Mouse (Mus musculus) kidney, postnatal 0 days (tissue): ENCODE results near the gene Pycr1. TPM values are rescaled to one million over a fixed set of nuclear protein-coding genes. Genes with fewer than 3 reads are reported as not detected.

Source experiments
- ATAC-seq: fragments of 200-750 bp; cut with Nextera tagmentation; replicated peaks from 2 replicates; pipeline ENCODE4 v1.8.0; 2017; ENCODE audit warnings: low read depth, moderate number of reproducible peaks, moderate TSS enrichment, moderate library complexity; ENCODE audit not compliant: low FRiP score
- DNase-seq: peaks from one replicate; pipeline ENCODE4 v3.0.0-alpha.2; 2016; ENCODE audit warnings: low spot score
- H3K27ac ChIP-seq: fragments of 300-500 bp; sonication (generic); 2 replicates; pipeline ENCODE4 v1.5.1; 2014; ENCODE audit warnings: mild to moderate bottlenecking
- H3K27me3 ChIP-seq: fragments of 300-500 bp; sonication (generic); 2 replicates; pipeline ENCODE4 v1.6.1; 2014; ENCODE audit warnings: low read length, mixed read lengths; ENCODE audit not compliant: insufficient read depth
- H3K36me3 ChIP-seq: fragments of 300-500 bp; sonication (generic); 2 replicates; pipeline ENCODE4 v1.6.1; 2014; ENCODE audit warnings: low read length, mixed read lengths; ENCODE audit not compliant: insufficient read depth
- H3K4me1 ChIP-seq: fragments of 300-500 bp; sonication (generic); replicated peaks from 2 replicates; pipeline ENCODE4 v1.6.1; 2014; ENCODE audit warnings: antibody characterized with exemption, low read length, mixed read lengths; ENCODE audit not compliant: insufficient read depth
- H3K4me2 ChIP-seq: fragments of 300-500 bp; sonication (generic); 2 replicates; pipeline ENCODE4 v1.6.1; 2014; ENCODE audit warnings: mild to moderate bottlenecking, low read length, moderate library complexity, mixed read lengths
- H3K4me3 ChIP-seq: fragments of 300-500 bp; sonication (generic); replicated peaks from 2 replicates; pipeline ENCODE4 v1.5.1; 2014; ENCODE audit warnings: low read depth, low read length
- H3K9ac ChIP-seq: fragments of 300-500 bp; sonication (generic); 2 replicates; pipeline ENCODE4 v1.6.1; 2014; ENCODE audit warnings: low read depth, low read length
- H3K9me3 ChIP-seq: fragments of 300-500 bp; sonication (generic); replicated peaks from 2 replicates; pipeline ENCODE4 v1.6.1; 2016; ENCODE audit warnings: low read length, inconsistent platforms, mixed read lengths
- CTCF ChIP-seq: IDR thresholded peaks from 2 replicates; pipeline ENCODE4 v1.5.1; 2016; ENCODE audit warnings: antibody characterized with exemption, low read depth, mild to moderate bottlenecking, moderate library complexity
- WGBS: fragments of 180-500 bp; shearing (Covaris S2); extraction: QIAGEN DNeasy Blood & Tissue Kit; methylation state at CpG from one replicate; pipeline ENCODE4 v1.1.7; 2014; 5-methylcytosine and 5-hydroxymethylcytosine counted together
- polyA plus RNA-seq: library from polyadenylated mRNA; unstranded; fragments of >200 nt; fragmentation: Nextera tagmentation; extraction: Ambion mirVana; gene quantifications from 2 replicates; pipeline ENCODE4 v1.2.1, GENCODE M21; 2015

Pycr1 gene
- polyA plus RNA-seq, 1 experiment from 2014 or later, result 12.2 TPM

DNA sequence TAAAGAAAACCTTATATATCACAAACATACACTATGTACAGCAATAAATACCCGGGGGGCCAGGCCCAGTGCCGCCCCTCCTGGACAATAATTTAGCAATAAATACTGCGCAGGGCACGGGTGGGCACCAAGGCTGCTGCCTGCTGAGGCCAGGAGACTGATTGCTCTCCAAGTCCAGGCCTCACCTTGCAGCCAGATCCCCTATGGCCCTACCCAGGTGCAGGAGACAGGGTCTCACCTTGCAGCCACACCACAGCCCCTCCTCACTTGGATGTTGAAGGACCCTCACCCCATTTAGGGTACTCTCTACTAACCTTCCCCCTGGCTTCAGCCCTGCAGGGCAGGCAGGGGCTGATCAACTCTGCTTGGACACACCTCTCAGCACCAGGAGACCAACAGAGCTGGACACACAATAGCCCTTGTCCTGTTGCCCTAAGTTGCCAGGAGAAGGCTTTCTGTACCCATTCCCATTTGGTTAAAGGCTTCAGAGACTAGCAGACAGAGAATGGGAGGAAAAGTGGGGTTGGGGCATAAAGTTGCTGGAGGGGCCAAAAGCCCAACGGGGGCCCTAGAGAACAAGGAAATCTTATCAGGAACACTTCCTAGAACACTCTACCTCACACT, 18.3 kb downstream of the Pycr1 start, which contains the start of gene Sirt7:
Gene Sirt7 (minus strand): TSS at position 89 of the 624 bp plus-strand sequence.
- peak within 1 kb of the TSS; percentile 91 for H3K4me3 ChIP-seq
- TF ChIP-seq CTCF, result no peak
- peaks cover 14% of the 10 kb centered on the region for H3K4me1 ChIP-seq
- no peaks in the 10 kb centered on the region for H3K27me3 ChIP-seq
- DNase-seq, result no peak
- WGBS, result 16% methylated on average over 5 of the region's 5 CpGs
- peak within 1 kb of the TSS; percentile 86 for H3K9ac ChIP-seq
- H3K27ac ChIP-seq, result peak within 1 kb of the TSS; percentile 95
- no peaks in the 10 kb centered on the region for H3K9me3 ChIP-seq
- H3K36me3 ChIP-seq, result peaks cover 22% of the 10 kb centered on the region
- peak; percentile 18; the same call in 1 of the 2 replicates for ATAC-seq
- H3K4me2 ChIP-seq, result peak within 1 kb of the TSS; percentile 75

- peak overlapping the region; percentile 75 for H3K4me2 ChIP-seq
- ATAC-seq (peak; percentile 62), DNase-seq (peak; percentile 96)
- H3K36me3 ChIP-seq, result peaks cover 28% of the 10 kb centered on the region
- no peaks in the 10 kb centered on the region for H3K27me3 ChIP-seq
- H3K9me3 ChIP-seq, result no peaks in the 10 kb centered on the region
- peak overlapping the region; percentile 91 for H3K4me3 ChIP-seq
- no peak for TF ChIP-seq CTCF
- peak overlapping the region; percentile 86 for H3K9ac ChIP-seq
- H3K27ac ChIP-seq, result peak overlapping the region; percentile 95
- H3K4me1 ChIP-seq, result peaks cover 8% of the 10 kb centered on the region
- under 1% methylated on average over 53 of the region's 53 CpGs for WGBS
These were observed 18.9 kb downstream of the Pycr1 start for GRCm38 (mm10) chr11:120624680-120625111.

DNA sequence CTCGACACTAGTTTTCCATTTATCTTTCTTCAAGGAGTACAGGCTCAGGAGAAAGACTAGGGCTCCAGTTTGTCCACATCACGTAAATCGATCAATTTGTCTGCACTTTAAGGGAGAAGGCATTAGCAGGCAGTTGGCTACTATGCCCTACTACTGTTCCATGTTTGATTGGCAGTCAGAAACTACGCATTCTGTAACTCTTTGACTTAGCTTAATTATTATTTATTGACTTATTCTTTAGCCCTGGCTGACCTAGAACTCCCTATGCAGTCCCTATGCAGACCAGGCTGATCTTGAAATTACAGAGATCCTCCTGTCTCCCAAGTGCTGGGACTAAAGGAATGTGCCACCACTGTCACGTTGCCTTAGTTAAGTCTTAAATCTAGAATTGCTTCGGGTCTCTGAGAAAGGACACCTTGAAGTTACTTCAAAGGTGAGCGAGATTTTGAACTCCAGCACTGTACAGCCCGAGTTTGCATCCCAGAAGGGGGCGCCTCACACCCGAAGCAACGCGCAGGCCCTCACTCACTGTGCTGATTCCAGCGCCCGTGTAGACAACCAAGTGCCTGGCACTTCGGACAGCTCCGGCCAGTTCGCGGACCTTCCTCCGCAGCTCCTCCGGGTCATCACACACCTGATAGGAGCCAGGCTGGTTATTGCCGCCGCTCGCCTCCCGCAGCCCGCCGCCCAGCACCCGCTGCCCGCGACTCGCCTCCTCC, 19.4 kb downstream of the Pycr1 start:
- Histone ChIP-seq H3K4me3 (peak overlapping the region; percentile 91), H3K36me3 (peaks cover 28% of the 10 kb centered on the region), H3K9ac (peak overlapping the region; percentile 86), H3K9me3 (no peaks in the 10 kb centered on the region), H3K4me1 (peaks cover 5% of the 10 kb centered on the region; the same call in 1 of the 2 replicates), H3K27me3 (no peaks in the 10 kb centered on the region), H3K4me2 (peak overlapping the region; percentile 75), H3K27ac (peak overlapping the region; percentile 95)
- peak; percentile 73 for TF ChIP-seq CTCF
- 12% methylated on average over 30 of the region's 30 CpGs for WGBS
- ATAC-seq, result peak; percentile 64
- peak; percentile 81 for DNase-seq

DNA sequence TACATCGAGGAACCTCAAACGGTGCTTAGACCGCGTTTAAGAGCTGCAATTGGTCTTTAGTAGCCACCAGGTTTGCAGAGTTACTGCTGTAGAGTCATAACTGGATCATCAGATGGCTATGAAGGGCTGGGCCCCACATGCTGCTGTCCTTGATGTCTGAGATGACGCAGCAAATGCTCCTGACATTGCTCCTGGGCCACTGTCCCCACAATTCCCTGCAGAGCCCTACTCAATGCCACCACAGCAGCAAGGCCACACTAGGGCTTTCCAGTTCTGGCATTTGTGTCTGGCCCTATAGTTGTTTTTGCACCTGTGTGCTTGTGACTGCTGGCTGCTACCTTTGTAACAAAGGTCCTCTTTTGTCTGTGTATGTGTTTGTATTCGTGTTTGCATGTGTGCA, 20.8 kb downstream of the Pycr1 start:
- H3K9me3 ChIP-seq, result no peaks in the 10 kb centered on the region
- no peak overlapping the region for H3K4me2 ChIP-seq
- DNase-seq, result no peak
- no peak overlapping the region for H3K4me3 ChIP-seq
- no peak for TF ChIP-seq CTCF
- ATAC-seq, result no peak
- no peak overlapping the region for H3K9ac ChIP-seq
- no peaks in the 10 kb centered on the region for H3K27me3 ChIP-seq
- 96% methylated on average over 6 of the region's 6 CpGs for WGBS
- peaks cover 22% of the 10 kb centered on the region for H3K36me3 ChIP-seq
- H3K27ac ChIP-seq, result no peak overlapping the region
- H3K4me1 ChIP-seq, result peaks cover 5% of the 10 kb centered on the region; the same call in 1 of the 2 replicates

- H3K9me3 ChIP-seq, result no peaks in the 10 kb centered on the region
- 92% methylated on average over 14 of the region's 14 CpGs for WGBS
- ATAC-seq, result no peak
These were observed 23.4 kb downstream of the Pycr1 start for GRCm38 (mm10) chr11:120620195-120620594.

DNA sequence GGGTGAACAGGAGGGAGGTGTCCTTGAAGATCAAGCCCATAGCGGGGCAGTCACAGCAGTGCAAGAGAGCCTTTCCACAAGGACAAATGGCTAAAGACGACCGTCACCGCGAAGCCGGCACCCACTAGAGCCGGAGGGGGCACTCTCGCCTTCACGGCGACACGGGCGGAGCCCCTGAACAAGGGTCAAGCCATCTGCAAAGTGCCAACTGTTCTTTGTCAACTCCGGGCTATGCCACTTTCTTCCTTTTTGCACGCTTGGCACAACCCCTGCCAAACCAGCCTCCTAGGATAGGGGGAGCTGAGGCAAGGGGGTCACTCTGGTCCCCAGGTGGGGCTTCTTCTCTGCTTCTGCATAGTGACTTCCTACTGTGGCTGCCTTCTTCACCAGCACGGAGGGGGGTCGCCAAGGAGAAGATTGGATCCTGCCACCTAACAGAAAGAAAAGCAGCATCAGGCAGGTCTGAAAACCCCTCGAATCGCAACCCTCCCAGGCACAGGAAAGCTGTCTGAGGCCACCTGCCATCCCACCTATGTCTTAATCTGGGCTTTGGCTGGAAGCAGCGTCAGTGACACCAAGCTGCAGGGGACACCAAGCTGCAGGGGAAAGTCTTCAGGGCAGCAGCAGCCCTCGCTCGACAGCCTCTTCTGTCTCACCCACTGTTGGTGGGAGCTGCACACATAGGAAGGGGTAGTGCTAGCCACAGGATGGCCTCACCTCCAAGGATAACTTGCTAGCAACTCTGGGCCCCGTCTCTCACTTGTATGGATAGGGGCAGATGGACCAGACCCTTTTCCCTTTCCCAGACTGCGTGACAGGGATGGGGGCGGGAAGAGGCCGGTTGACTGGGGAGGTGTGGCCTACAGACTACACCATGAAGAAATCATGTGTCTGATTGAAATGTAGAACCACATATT, 24.7 kb downstream of the Pycr1 start:
- ATAC-seq (no peak), DNase-seq (no peak)
- Histone ChIP-seq H3K27ac (no peak overlapping the region), H3K4me1 (peaks cover 6% of the 10 kb centered on the region; the same call in 1 of the 2 replicates), H3K9me3 (no peaks in the 10 kb centered on the region), H3K4me3 (no peak overlapping the region), H3K36me3 (peaks cover 25% of the 10 kb centered on the region), H3K4me2 (no peak overlapping the region), H3K9ac (no peak overlapping the region), H3K27me3 (no peaks in the 10 kb centered on the region)
- WGBS, result 91% methylated on average over 25 of the region's 25 CpGs
- no peak for TF ChIP-seq CTCF

More at GRCm38 (mm10) chr11:120620195-120620594, 23.4 kb downstream of the Pycr1 start:
- no peak for DNase-seq
- Histone ChIP-seq H3K27ac (no peak overlapping the region), H3K9ac (no peak overlapping the region), H3K27me3 (no peaks in the 10 kb centered on the region), H3K36me3 (peaks cover 16% of the 10 kb centered on the region), H3K4me3 (no peak overlapping the region), H3K4me1 (peaks cover 8% of the 10 kb centered on the region; the same call in 1 of the 2 replicates), H3K4me2 (no peak overlapping the region)
- no peak for TF ChIP-seq CTCF
